Mouse (Mus musculus): ENCODE data around the gene Klrb1b.

Klrb1b gene

GRCm38 (mm10) chr6:128764598-128764997 lies 61.5 kb downstream of the Klrb1b start:
- CTCF ChIA-PET: interaction anchor here (0.7 to 2.0 kb wide), 2 partner anchors 38 to 48 kb away, joined by 5 read pairs; no protein-coding TSS in a partner anchor

- CTCF ChIA-PET: interaction anchor here (0.6 to 1.0 kb wide), 3 partner anchors 23 to 179 kb away, joined by 3 to 5 read pairs (median 3); no protein-coding TSS in a partner anchor
Measured at GRCm38 (mm10) chr6:128763736-128764523, 62.2 kb downstream of the Klrb1b start.
